Mouse (Mus musculus) left cerebral cortex, postnatal 4 days (tissue): ENCODE data around the gene Tyw5. TPM values are rescaled to one million over a fixed set of nuclear protein-coding genes. Genes with fewer than 3 reads are reported as not detected.

ENCODE experiments used
- DNase-seq: peaks from one replicate; pipeline ENCODE4 v3.0.0-alpha.2; 2022
- intact Hi-C: fragments of 180-260 bp; cut with DNase I; formaldehyde crosslinking; loops from one replicate; pipeline ENCODE4 v1.15.1; 2025
- total RNA-seq, 2 experiments: library from RNA; stranded (reverse); gene quantifications; 2 replicates each; pipeline ENCODE4 v1.2.3; 2021

Gene Tyw5
- total RNA-seq, 2 experiments from 2014 or later = 21.9 to 25.9 TPM

DNA sequence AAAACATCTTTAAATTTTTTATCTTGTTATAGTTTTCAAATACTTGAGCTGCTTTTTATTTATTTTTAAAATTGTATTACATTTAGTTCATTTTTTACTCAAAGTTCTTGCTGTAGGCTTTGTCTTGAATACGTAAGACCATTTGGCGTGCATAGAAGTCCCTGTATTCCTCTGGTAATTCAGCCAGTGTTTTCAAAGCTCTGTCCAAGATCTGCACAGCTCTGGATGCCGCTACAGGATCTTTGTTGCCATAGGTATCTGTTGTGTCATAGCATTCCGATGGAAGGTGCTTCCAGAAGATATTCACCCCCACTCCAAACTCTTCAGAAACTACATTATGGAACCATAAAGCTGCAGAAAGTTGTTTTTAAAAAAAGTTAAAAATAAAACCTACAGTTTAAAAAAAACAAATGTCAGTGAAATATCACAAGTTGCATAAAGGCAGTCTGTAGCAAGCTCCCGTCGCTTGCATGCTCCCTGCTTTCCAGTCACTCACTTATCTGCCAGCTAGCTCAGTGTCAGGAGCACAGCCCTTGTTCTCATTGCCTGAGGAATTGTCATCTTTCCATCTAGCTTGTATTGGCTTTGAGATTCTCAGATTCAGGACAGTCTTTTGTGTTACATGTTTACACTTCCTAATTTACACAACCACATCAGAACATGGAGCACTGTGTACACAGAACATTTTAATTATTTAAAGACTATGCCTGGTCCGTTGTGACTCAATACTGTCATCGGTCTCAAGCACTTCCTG lies 18.3 kb downstream of the Tyw5 start:
- no peak for DNase-seq
- intact Hi-C loops = loop anchor here (5.0 kb wide), 1 partner anchor 1501 kb away; no protein-coding TSS in a partner anchor

DNA sequence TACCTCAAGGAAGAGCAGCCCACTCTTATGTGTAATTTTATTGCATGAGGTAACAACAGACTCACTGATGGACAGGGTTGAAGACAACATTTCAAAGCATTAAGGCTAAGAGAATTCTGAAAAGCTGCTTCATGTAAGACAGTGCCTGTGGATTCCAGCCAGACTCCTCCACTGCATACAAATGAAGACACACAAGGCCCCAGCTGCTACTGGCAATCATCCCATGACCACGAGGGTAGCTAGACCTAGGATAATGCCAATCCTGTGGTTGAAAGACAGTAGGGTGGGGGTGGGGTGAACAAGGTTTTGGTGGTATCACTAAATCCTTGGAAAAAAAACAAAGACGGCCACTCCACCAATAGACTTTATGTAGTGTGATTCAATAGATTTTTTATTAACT lies 19.0 kb downstream of the Tyw5 start:
- intact Hi-C loops = loop anchor here (5.0 kb wide), 1 partner anchor 1501 kb away; no protein-coding TSS in a partner anchor
- peak; percentile 93 for DNase-seq

DNA sequence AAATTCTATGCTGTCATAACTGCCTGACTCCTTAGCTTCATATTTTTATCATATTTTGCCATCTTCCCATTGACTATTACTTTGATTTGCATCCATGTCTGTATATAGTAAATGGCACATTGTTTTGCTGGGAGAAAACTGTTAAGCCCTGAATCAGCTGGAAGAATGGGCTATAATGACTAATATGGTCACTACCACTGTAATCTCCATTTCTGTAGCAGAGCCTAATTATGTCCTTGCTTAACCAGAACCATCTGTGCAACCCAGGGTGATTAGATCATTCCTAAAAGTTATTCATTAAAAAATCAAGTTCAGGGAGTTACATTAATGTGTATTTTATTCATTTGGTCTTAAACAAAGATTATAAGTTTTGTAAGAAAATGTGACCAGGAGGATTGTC lies 20.4 kb downstream of the Tyw5 start:
- intact Hi-C loops = loop anchor here (5.0 kb wide), 1 partner anchor 1499 kb away; no protein-coding TSS in a partner anchor
- DNase-seq = no peak

DNA sequence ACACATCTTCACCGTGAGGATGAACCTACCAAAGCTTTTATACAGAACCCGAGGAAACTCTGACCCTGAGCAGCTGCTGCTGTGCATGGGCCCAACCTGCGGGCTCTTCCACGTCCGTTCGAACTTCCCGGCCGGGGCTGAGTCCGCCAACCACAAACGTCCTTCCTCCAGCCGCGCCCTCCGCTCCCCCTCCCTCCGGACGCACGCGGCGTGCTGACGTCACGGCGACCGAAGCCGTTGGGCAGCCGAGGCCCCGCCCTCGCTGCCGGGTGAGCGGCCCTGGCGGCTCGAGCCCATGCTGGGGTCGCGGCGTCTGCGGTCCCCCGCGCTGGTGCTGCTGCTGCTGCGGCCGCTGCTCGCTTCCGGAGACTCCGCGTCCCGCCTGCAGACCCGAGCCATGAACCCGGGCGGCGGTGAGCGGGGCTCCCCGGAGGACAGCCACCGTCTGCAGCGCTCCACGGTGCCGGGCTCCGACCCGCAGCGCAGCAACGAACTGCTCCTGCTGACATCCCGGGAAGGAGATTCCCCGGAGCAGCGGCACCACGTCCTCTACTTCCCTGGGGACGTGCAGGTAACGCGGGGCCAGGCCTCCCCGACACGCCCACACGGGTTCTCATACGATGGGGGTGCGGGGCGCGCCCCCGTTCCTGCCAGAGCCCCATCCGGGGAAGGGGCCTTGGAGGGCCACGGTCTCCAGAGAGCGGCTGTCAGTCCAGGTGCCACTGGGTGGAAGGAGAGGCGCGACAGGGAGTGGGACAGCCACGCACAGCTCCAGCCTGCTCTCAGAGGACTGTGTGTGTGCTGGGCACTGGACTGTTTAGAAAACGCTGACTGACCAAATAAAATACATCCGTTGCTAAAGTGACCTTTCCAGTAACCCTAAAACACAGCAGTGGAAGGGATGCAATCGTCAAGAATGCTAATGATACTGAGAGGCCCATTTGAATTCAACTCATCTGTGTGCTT lies 29.2 kb downstream of the Tyw5 start, which contains the start of gene 1700066M21Rik:
Gene 1700066M21Rik, plus strand, starts transcription at position 245 of the 966 bp plus-strand sequence.
- intact Hi-C loops = no loop called here
- peak; percentile 96 for DNase-seq

DNA sequence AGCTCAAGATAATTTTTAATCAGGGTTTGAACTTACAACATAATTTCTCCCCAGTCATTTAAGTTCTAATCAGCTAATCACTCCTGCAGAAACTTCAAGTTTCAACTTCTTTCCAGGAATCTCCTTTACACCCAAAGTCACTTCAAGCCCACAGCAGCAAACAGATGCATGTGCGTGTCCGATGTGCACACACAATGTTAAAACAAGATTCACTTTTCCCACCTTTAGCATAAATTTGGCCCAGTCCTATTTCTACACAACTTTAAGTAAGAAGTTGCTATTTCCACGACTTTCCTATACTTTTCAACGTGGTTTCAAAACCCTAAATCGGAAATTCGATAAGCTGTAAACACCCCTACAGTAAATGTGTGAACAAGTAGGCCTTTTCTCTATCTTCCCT lies 30.1 kb downstream of the Tyw5 start:
- DNase-seq = no peak
- intact Hi-C loops = no loop called here

DNA sequence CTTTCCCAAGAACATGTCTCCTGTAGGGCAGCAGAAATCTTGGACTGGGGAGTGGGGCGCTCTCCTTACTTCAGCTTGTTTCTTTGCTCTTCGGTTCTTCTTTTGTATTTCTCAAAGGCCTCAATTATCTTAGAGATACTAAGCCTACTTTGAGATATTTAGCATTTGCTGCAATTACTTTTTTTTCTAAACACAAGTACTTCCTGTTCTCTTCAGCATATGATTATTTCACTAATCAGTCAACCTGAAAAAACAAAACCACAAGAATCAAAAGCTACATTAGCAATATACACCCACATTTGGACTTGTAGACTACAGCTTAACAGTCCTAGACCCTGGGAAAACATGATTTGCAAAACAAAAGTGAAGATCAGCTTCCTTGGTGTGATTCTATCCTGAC lies 31.6 kb downstream of the Tyw5 start:
- intact Hi-C loops = no loop called here
- DNase-seq = no peak

DNA sequence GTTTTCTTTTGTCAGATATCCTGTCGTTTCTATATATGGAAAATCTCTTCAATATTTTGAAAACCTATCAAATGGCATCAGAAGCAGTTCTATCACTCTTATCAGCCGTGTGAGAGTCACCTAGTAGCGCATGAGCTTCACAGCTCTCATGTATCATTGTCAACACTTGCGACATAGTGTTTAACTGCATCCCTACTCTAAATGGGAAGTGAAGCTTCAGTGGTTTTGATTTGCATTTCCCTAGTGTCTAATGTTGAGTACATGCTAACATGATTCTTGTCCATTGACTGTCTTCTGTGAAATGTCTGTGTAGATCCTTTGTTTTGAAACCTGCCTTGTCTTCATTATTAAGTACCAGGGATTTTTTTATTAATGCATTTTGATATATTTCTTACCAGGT lies 36.5 kb downstream of the Tyw5 start:
- intact Hi-C loops = no loop called here
- DNase-seq = no peak

DNA sequence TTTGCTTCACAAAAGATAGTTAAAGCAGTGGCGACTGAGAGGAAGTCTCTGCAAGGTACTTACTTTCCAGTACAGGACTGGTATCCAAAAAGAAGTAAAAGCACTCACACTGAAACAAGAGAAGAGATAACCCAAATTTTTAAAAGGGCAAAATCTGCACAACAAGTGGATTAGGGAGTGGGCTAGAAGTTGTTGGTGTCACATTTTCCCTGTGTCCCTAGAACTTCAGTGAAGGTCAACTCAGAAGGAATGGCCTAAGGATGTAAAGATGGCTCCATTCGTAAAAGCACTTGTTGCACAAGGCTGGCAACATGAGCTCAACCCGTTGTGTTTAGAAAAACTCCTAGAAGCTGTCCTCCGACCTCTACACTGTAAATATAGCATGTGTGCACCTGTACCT lies 37.8 kb downstream of the Tyw5 start:
- intact Hi-C loops = no loop called here
- no peak for DNase-seq

DNA sequence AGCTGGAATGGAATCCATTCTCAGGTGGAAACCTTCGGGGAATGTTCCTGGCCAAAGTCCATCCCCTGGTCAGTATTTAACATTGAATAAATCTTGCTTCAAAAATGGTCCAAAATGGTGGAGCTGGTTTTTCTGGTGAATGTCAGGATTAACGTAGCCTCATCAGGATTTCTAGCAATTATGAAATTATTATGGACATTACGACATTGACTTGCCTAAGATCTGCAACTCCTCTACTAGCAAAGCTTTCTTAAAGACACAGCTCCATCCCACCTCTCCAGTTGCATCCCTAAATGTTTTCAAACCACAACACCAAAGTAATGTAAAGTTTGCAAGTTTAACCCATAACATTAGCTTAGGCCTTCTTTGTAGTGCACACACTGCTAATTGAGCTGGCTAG lies 39.5 kb downstream of the Tyw5 start:
- no peak for DNase-seq
- intact Hi-C loops = no loop called here

DNA sequence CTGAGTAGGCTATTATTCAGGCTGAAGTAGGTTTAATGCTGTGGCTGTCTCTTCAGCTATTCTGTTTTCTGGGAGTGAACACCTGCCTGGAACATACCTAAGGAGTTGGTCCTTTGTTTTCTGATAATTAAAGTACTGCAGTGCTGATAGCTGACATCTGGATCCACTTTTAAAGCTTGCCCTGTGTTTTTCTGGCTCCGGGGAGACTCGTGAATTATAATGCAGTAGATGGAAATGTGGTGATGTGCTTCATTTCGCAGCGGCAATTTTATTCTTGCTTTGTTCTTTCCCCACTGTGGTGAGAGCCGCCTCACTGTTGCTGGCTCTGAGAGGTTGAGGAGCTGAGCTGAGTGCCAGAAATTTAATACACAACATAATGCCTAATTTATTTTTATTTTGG lies 48.4 kb downstream of the Tyw5 start:
- intact Hi-C loops = no loop called here

DNA sequence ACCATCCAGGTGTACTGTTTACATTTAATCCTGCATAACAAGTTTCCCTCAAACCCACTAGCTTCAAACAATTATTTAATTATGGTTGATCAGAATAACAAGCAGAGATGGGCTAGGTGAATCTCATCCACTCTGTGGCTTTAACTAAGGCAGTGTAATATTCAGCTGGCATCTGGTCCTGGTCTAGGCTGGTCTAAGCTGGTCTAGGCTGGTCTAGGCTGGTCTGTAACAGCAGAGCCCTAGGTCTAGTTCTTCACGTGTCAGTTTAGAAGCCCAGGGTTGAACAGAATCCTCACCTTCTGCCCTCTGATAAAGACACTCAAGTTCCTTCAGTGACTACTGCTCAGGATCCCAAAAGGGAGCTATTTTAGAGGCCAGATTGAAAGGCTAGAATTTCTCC lies 55.0 kb downstream of the Tyw5 start:
- intact Hi-C loops = no loop called here
- DNase-seq = no peak

More for the DNA sequence above, 48.4 kb downstream of the Tyw5 start:
- DNase-seq = no peak

DNA sequence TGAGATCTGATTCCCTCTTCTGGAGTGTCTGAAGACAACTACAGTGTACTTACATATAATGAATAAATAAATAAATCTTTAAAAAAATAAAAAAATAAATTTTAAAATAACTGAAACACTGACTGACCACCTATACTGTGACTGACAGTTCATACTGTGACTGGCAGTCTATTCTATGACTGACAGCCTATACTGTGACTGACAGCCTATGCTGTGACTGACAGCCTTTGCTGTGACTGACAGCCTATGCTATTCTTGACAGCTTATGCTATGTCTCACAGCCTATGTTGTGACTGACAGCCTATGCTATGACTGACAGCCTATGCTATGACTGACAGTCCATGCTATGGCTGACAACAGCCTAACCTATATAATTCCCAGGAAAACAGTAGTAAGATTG lies 59.4 kb downstream of the Tyw5 start:
- no peak for DNase-seq
- intact Hi-C loops = no loop called here

DNA sequence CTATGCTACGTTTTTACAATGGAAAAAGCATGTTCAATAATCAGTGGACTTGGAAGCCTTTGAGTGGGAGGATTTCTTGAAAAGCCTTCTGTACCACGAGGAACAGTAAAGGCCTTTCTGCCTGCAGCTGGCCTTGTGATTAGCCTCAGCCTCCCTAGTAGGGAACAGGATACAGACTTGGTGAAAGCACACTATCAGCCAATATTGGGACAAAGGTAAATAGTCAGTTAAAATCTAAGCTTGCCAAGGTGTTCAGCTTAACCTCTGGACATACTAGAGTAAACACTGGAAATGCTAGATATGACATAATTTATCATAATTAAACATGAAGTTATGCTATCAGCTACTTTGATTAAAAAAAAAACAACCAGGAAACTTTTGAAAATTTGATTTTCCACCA lies 65.7 kb downstream of the Tyw5 start:
- intact Hi-C loops = loop anchor here (5.0 kb wide), 1 partner anchor 1454 kb away; no protein-coding TSS in a partner anchor
- DNase-seq = no peak

DNA sequence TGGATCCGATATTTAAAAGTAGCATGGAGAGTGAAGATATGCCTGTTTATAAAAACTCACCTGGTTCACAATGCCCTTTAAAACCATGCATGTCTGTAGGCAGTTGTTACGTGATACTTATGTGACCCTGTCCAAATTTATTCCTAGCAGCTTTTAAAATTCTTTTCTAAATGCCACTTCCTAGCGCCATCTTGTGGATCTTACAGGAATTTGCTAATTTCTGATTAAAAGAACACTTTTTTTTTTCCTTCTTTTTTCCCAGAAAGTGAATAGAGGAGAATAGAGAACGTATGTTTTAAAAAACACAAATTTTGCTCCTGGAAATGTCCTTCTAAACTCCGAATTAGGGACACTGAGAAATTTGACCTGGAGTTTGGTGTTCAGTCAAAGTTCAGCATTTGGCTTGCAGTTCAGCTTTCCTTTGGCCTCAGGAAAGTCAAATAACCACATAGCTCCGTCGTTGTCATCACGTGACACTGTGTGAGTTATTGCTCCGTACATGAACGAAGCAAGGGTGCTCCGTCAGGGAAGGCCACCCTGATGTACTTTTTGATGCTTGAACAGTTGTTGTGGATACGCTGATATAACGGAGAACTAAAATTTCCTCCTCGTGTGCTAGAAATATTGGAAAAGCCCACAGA lies 67.6 kb downstream of the Tyw5 start:
- DNase-seq = no peak
- intact Hi-C loops = loop anchor here (5.0 kb wide), 2 partner anchors 132 to 357 kb away; no protein-coding TSS in a partner anchor

Other genes with a start within 250 kb of the Tyw5 start
- gene 1700066M21Rik, start 29.5 kb downstream of the Tyw5 start, total RNA-seq = 10 to 100 TPM; 20.7 to 21.5 TPM
- 10 to 100 TPM; 12.6 to 13.1 TPM for gene Maip1, start 773 bp downstream of the Tyw5 start, total RNA-seq